Mouse (Mus musculus): ENCODE results near the gene Fahd1. TPM values are rescaled to one million over a fixed set of nuclear protein-coding genes. Genes with fewer than 3 reads are reported as not detected.

The Fahd1 gene
- polyA plus RNA-seq, 1 experiment from 2014 or later, result 18.4 TPM

- WGBS, result 60% methylated on average over 3 of the region's 3 CpGs
- Histone ChIP-seq H3K4me2 (replicated peaks) (no peak overlapping the region), H3K27me3 (no peaks in the 10 kb centered on the region)
Observed at GRCm38 (mm10) chr17:24821351-24822280, 28.5 kb downstream of the Fahd1 start.

GRCm38 (mm10) chr17:24819469-24819868, 30.7 kb downstream of the Fahd1 start:
- WGBS, result 64% methylated on average over 2 of the region's 2 CpGs
- H3K9ac ChIP-seq (replicated peaks), result no peak overlapping the region
- no peak for ATAC-seq
- H3K27me3 ChIP-seq, result no peaks in the 10 kb centered on the region
- no peak overlapping the region for H3K4me3 ChIP-seq (replicated peaks)
- no peak overlapping the region for H3K4me2 ChIP-seq (replicated peaks)
- H3K4me1 ChIP-seq (replicated peaks), result no peaks in the 10 kb centered on the region
- no peaks in the 10 kb centered on the region for H3K36me3 ChIP-seq
- H3K9me3 ChIP-seq, result no peaks in the 10 kb centered on the region
- H3K27ac ChIP-seq, result no peak overlapping the region

More at GRCm38 (mm10) chr17:24821351-24822280, 28.5 kb downstream of the Fahd1 start:
- no peaks in the 10 kb centered on the region for H3K4me1 ChIP-seq (replicated peaks)
- H3K27ac ChIP-seq, result no peak overlapping the region
- H3K9me3 ChIP-seq, result no peaks in the 10 kb centered on the region
- no peak for ATAC-seq
- H3K9ac ChIP-seq (replicated peaks), result no peak overlapping the region
- H3K36me3 ChIP-seq, result no peaks in the 10 kb centered on the region
- H3K4me3 ChIP-seq (replicated peaks), result no peak overlapping the region

- Histone ChIP-seq H3K27me3 (no peaks in the 10 kb centered on the region), H3K9ac (replicated peaks) (no peak overlapping the region), H3K36me3 (no peaks in the 10 kb centered on the region), H3K9me3 (no peaks in the 10 kb centered on the region), H3K4me1 (replicated peaks) (no peaks in the 10 kb centered on the region), H3K27ac (no peak overlapping the region), H3K4me3 (replicated peaks) (no peak overlapping the region), H3K4me2 (replicated peaks) (no peak overlapping the region)
- ATAC-seq, result no peak
- WGBS, result 54% methylated on average over 6 of the region's 6 CpGs
Observed at GRCm38 (mm10) chr17:24818172-24818571, 32.0 kb downstream of the Fahd1 start.

- no peaks in the 10 kb centered on the region for H3K9me3 ChIP-seq
- H3K4me3 ChIP-seq (replicated peaks), result no peak overlapping the region
- H3K27ac ChIP-seq, result no peak overlapping the region
- H3K4me1 ChIP-seq (replicated peaks), result no peaks in the 10 kb centered on the region
- no peaks in the 10 kb centered on the region for H3K36me3 ChIP-seq
- H3K4me2 ChIP-seq (replicated peaks), result no peak overlapping the region
- no peak for ATAC-seq
- no peak overlapping the region for H3K9ac ChIP-seq (replicated peaks)
- WGBS, result 47% methylated on average over 1 of the region's 1 CpGs
- no peaks in the 10 kb centered on the region for H3K27me3 ChIP-seq
Observed at GRCm38 (mm10) chr17:24817503-24817902, 32.7 kb downstream of the Fahd1 start.

GRCm38 (mm10) chr17:24815256-24815655, 34.9 kb downstream of the Fahd1 start:
- no peaks in the 10 kb centered on the region for H3K27me3 ChIP-seq
- WGBS, result 82% methylated on average over 5 of the region's 5 CpGs
- no peak overlapping the region for H3K4me3 ChIP-seq (replicated peaks)
- no peaks in the 10 kb centered on the region for H3K36me3 ChIP-seq
- no peak overlapping the region for H3K4me2 ChIP-seq (replicated peaks)
- H3K9ac ChIP-seq (replicated peaks), result no peak overlapping the region
- H3K9me3 ChIP-seq, result no peaks in the 10 kb centered on the region
- H3K27ac ChIP-seq, result no peak overlapping the region
- no peak for ATAC-seq
- no peaks in the 10 kb centered on the region for H3K4me1 ChIP-seq (replicated peaks)

GRCm38 (mm10) chr17:24812215-24812614, 37.9 kb downstream of the Fahd1 start:
- Histone ChIP-seq H3K27me3 (peaks cover 12% of the 10 kb centered on the region), H3K4me1 (replicated peaks) (no peaks in the 10 kb centered on the region), H3K9ac (replicated peaks) (no peak overlapping the region), H3K4me2 (replicated peaks) (no peak overlapping the region), H3K9me3 (no peaks in the 10 kb centered on the region), H3K4me3 (replicated peaks) (no peak overlapping the region), H3K36me3 (no peaks in the 10 kb centered on the region), H3K27ac (no peak overlapping the region)
- 34% methylated on average over 2 of the region's 2 CpGs for WGBS
- ATAC-seq, result no peak

- Histone ChIP-seq H3K9ac (replicated peaks) (no peak overlapping the region), H3K4me3 (replicated peaks) (no peak overlapping the region), H3K36me3 (no peaks in the 10 kb centered on the region), H3K27ac (no peak overlapping the region), H3K9me3 (no peaks in the 10 kb centered on the region), H3K4me2 (replicated peaks) (no peak overlapping the region), H3K4me1 (replicated peaks) (no peaks in the 10 kb centered on the region), H3K27me3 (peaks cover 21% of the 10 kb centered on the region)
- WGBS, result 73% methylated on average over 3 of the region's 3 CpGs
- ATAC-seq, result no peak
Observed at GRCm38 (mm10) chr17:24811211-24811610, 39.0 kb downstream of the Fahd1 start.

- Histone ChIP-seq H3K9ac (replicated peaks) (peak within 1 kb of the TSS; percentile 62), H3K4me1 (replicated peaks) (peaks cover 10% of the 10 kb centered on the region; the same call in 1 of the 2 replicates), H3K9me3 (no peaks in the 10 kb centered on the region), H3K4me3 (replicated peaks) (peak within 1 kb of the TSS; percentile 60), H3K27me3 (peaks cover 56% of the 10 kb centered on the region), H3K27ac (no peak within 1 kb of the TSS), H3K4me2 (replicated peaks) (peak within 1 kb of the TSS; percentile 79), H3K36me3 (no peaks in the 10 kb centered on the region)
- ATAC-seq, result peak; percentile 77
- WGBS, result under 1% methylated on average over 64 of the region's 71 CpGs
Observed at GRCm38 (mm10) chr17:24803952-24804951, 45.9 kb downstream of the Fahd1 start, which contains the start of gene Meiob. Meiob (plus strand) TSS chr17:24804289.

GRCm38 (mm10) chr17:24800524-24800923, 49.6 kb downstream of the Fahd1 start:
- H3K27me3 ChIP-seq, result peaks cover 28% of the 10 kb centered on the region
- WGBS, result 58% methylated on average over 3 of the region's 3 CpGs
- H3K4me3 ChIP-seq (replicated peaks), result no peak overlapping the region
- H3K4me1 ChIP-seq (replicated peaks), result peaks cover 10% of the 10 kb centered on the region; the same call in 1 of the 2 replicates
- no peaks in the 10 kb centered on the region for H3K9me3 ChIP-seq
- no peak overlapping the region for H3K9ac ChIP-seq (replicated peaks)
- ATAC-seq, result no peak
- no peaks in the 10 kb centered on the region for H3K36me3 ChIP-seq
- H3K4me2 ChIP-seq (replicated peaks), result no peak overlapping the region
- H3K27ac ChIP-seq, result no peak overlapping the region

GRCm38 (mm10) chr17:24799476-24799875, 50.7 kb downstream of the Fahd1 start:
- no peak for ATAC-seq
- WGBS, result 89% methylated on average over 4 of the region's 4 CpGs

More at GRCm38 (mm10) chr17:24799476-24799875, 50.7 kb downstream of the Fahd1 start:
- Histone ChIP-seq H3K27ac (no peak overlapping the region), H3K4me3 (replicated peaks) (no peak overlapping the region), H3K36me3 (no peaks in the 10 kb centered on the region), H3K27me3 (peaks cover 18% of the 10 kb centered on the region), H3K9ac (replicated peaks) (no peak overlapping the region), H3K4me2 (replicated peaks) (no peak overlapping the region), H3K9me3 (no peaks in the 10 kb centered on the region), H3K4me1 (replicated peaks) (peaks cover 7% of the 10 kb centered on the region; the same call in 1 of the 2 replicates)
